Mouse (Mus musculus) embryonic fibroblast, embryonic 13.5 days (primary cell): ENCODE data around the gene Osbpl7. TPM values are rescaled to one million over a fixed set of nuclear protein-coding genes. Genes with fewer than 3 reads are reported as not detected.

ENCODE experiments used
- H3K27ac ChIP-seq: 2 replicates; pipeline ENCODE4 v1.5.1; 2012; ENCODE audit warnings: low read length, control low read depth, inconsistent platforms; ENCODE audit not compliant: insufficient read depth
- H3K4me1 ChIP-seq: 2 replicates; pipeline ENCODE4 v1.6.1; 2011; ENCODE audit warnings: low read length; ENCODE audit not compliant: control insufficient read depth, insufficient read depth
- H3K4me3 ChIP-seq: 2 replicates; pipeline ENCODE4 v1.5.1; 2011; ENCODE audit warnings: mild to moderate bottlenecking, control low read depth, low read length; ENCODE audit not compliant: insufficient read depth
- CTCF ChIP-seq: IDR thresholded peaks from 2 replicates; pipeline ENCODE4 v1.5.1; 2011; ENCODE audit warnings: mild to moderate bottlenecking, control low read depth, low read length, moderate library complexity, borderline replicate concordance; ENCODE audit not compliant: insufficient read depth
- POLR2A ChIP-seq: IDR thresholded peaks from 2 replicates; pipeline ENCODE4 v1.6.1; 2011; ENCODE audit warnings: low read depth, mild to moderate bottlenecking, control low read depth, low read length, moderate library complexity
- polyA plus RNA-seq: library from polyadenylated mRNA; stranded (reverse); fragments of >200 nt; gene quantifications from 2 replicates; pipeline ENCODE4 v1.2.4, GENCODE M21; 2011; ENCODE audit warnings: low read depth; ENCODE audit not compliant: missing spikeins, insufficient read length

Gene Osbpl7
- polyA plus RNA-seq, 1 experiment: 7.3 TPM

DNA sequence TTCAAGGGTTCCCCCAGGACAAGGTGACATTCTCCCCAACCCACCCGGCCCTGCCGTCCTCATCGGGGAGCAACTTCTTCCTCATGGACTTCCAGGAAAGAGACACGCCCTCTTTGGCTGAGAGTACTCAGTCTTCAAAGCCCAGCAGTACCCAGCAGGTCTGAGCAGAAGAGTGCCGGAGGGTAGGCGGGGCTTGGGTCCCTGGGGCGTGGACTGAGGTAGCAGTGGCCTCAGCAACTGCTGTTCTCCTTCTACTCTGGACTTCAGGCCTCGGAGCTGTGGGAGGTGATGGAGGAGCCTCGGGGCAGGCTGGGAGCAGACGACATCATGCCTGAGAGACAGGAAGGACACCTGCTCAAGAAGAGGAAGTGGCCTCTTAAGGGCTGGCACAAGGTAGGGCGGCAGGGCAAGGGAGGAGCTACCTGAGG, 1.8 kb downstream of the Osbpl7 start:
- Histone ChIP-seq H3K4me3 (peak overlapping the region; percentile 11), H3K27ac (no peak overlapping the region), H3K4me1 (peaks cover 6% of the 10 kb centered on the region)
- no peak for TF ChIP-seq POLR2A
- no peak for TF ChIP-seq CTCF

DNA sequence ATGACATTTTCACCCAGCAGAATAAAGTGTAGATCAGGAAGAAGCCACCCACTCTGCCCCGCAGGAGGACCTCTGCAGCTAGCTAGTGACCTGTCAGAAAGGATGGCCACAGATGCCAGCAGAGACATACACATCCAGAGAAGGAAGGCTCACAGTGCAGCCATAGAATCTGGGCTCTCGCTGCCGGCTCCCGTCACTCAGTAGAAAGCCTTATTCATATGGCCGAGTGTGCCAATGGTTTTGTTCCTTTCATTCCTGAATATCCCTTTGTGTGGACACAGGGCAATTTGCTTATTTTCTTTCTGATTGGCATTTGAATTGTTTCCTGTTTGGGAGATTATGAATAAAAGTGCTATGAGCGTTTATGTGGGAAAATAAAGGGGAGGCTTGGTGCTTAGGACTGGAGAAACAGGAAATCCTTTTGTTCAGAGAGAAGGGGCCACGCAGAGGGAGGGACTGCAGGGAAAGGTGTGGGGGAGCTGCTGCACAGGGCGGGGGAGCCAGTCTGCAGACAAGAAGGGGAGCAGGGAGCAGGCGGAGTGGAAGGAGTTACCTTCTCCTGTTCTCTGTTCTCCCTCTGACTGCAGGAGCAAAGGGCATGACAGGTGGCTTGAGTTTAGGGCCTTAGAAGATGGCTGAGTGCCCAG, 13.0 kb downstream of the Osbpl7 start:
- H3K27ac ChIP-seq: no peak overlapping the region
- TF ChIP-seq CTCF: no peak
- TF ChIP-seq POLR2A: no peak
- H3K4me1 ChIP-seq: no peaks in the 10 kb centered on the region
- H3K4me3 ChIP-seq: no peak overlapping the region

DNA sequence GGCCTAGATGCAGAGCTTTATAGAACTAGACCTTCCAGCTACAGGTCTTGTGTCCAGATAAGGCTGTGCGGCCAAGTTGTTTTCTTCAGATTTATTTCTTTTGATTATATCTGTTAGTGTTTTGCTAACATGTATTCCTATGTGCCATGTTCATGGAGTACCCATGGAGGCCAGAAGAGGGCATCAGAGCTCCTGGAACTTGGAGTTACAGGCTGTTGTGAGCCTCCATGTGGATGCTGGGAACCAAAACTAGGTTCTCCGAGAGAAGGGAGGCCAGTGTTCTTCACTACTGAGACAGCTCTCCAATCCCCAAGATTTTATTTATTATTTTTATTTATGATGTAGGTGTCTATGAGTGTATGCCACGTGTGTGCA, 13.5 kb downstream of the Osbpl7 start:
- TF ChIP-seq CTCF (no peak), POLR2A (no peak)
- Histone ChIP-seq H3K4me1 (no peaks in the 10 kb centered on the region), H3K27ac (no peak overlapping the region), H3K4me3 (no peak overlapping the region)

DNA sequence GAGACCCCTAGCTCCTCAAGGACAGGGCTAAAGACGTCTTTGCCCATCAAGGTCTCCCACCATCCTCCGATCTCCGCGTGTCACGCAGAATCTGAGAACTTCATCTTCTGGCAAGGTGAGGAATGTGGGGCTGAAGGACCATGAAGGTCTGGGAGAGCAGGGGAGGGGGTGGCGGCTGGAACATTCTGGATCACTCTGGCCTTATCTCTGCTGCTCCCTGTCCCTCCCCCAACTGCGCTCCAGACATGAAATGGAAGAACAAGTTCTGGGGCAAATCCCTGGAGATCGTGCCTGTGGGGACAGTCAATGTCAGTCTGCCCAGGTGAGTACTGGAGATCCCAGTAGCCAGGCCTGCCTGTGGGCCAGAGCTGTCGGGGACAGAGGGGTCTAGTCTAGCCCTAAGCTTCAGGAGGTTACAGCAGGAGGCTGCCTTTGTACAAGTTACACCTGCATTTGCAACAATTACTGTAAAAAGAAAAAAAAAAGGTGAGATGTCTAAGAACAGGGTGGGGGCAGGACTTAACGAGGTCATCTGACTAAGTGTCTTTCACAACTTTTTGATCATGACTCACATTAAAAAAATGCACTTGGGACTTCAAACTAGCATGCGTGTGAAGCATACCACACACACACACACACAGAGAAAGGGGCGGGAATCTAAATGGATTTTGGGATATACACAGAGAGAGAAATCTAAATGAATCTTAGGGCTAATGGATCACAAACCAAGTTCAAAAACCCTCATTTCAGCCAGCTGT, 15.3 kb downstream of the Osbpl7 start:
- Histone ChIP-seq H3K4me1 (no peaks in the 10 kb centered on the region), H3K27ac (no peak overlapping the region), H3K4me3 (no peak overlapping the region)
- TF ChIP-seq CTCF (no peak), POLR2A (no peak)

DNA sequence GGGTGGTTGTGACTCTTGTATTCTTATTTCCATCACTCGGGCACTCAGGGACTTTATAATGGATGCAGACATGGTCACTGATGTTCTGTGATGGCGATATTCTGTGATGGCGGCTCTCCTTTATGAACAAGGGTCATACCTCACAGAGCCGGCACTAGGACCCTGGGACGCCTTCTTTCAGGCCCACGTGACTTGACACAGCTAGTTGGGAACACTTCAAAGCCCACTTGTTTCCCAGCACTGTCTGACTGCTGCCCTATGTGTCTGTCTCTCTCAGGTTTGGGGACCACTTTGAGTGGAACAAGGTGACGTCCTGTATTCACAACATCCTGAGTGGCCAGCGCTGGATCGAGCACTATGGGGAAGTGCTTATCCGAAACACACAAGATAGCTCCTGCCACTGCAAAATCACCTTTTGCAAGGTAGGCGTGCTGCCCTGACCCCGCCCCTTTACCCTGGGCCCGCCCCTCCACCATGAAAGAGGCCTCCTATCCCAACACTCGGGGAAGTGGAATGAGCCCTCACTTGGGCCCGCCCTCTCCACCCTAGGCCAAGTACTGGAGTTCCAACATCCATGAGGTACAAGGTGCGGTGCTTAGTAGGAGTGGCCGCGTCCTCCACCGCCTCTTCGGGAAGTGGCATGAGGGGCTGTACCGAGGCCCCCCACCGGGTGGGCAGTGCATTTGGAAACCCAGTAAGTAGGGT, 16.4 kb downstream of the Osbpl7 start:
- Histone ChIP-seq H3K27ac (no peak overlapping the region), H3K4me3 (no peak overlapping the region), H3K4me1 (no peaks in the 10 kb centered on the region)
- no peak for TF ChIP-seq CTCF
- TF ChIP-seq POLR2A: no peak

DNA sequence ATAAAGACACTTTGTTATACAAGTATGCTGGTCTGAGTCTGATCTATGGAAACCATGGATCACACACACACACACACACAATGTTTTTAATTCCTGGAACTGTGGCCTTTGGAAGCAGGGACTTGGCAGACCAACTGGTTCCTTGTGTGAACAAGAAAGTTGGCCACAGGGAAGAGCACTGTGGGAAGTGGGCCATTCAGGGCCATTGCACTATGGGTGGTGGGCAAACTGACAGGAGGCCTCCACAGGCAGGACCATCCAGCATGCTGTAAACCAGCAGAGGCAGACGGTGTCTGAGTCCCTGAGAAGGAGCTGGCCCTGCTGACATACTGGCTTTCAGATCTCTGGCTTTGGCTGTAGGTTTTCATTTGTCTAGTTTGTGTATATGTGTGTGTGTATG, 18.9 kb downstream of the Osbpl7 start:
- Histone ChIP-seq H3K4me1 (no peaks in the 10 kb centered on the region), H3K4me3 (no peak overlapping the region), H3K27ac (no peak overlapping the region)
- no peak for TF ChIP-seq POLR2A
- TF ChIP-seq CTCF: no peak

DNA sequence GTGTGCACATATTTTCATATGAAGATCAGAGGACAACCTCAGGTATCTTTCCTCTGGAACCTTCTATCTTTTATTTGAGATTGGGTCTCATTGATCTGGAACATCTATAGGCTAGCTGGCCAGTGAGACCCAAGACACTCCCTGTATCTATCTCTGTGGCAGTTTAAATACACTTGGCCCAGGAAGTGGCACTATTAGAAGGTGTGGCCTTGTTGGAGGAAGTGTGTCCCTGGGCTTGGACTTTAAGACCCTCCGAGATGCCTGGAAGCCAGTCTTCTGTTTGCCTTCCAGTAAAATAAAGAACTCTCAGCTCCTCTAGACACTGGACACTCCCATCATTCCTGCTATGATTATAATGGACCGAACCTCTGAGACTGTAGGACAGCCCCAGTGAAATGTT, 19.3 kb downstream of the Osbpl7 start:
- H3K27ac ChIP-seq: no peak overlapping the region
- H3K4me3 ChIP-seq: no peak overlapping the region
- no peak for TF ChIP-seq POLR2A
- no peak for TF ChIP-seq CTCF

DNA sequence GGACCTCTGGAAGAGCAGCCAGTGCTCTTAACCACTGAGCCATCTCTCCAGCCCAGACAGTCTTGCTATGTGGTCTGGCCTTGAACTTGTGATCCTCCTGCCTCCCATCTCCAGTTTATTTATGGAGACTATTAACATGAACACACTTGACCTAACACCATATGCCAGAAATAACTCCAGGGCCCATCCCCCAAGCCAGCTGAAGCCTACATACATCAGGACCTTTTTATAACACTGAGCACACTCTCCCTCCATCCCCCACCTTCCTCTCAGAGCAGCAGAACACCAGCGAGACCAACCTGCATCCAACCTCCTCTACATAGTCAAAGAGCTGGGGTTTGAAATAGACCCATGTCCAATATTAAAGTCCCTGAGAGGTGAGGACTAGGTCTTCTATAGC, 20.7 kb downstream of the Osbpl7 start:
- no peak for TF ChIP-seq CTCF
- TF ChIP-seq POLR2A: no peak
- Histone ChIP-seq H3K27ac (no peak overlapping the region), H3K4me3 (no peak overlapping the region), H3K4me1 (no peaks in the 10 kb centered on the region)

More for the DNA sequence above, 19.3 kb downstream of the Osbpl7 start:
- no peaks in the 10 kb centered on the region for H3K4me1 ChIP-seq

DNA sequence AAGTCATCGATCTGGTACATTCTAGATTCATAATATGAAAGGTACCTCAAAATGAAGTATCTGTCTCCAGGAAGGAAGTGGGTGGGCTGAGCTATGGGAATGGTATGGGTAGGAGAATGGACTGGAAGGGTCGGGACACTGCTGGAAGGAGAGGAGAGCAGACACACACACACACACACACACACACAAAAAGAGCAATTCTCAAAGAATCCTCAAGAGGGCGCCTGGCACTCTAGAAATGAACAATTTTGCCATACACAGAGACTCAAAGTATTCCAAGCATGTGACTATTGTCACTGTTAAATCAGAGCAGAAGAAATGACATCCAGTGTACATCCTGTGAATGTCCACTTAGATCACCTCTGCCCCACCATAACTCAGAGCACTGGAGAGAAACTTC, 22.1 kb downstream of the Osbpl7 start:
- Histone ChIP-seq H3K27ac (no peak overlapping the region), H3K4me1 (no peaks in the 10 kb centered on the region), H3K4me3 (no peak overlapping the region)
- TF ChIP-seq CTCF (peak; percentile 30; the same call in 1 of the 2 replicates), POLR2A (no peak)

DNA sequence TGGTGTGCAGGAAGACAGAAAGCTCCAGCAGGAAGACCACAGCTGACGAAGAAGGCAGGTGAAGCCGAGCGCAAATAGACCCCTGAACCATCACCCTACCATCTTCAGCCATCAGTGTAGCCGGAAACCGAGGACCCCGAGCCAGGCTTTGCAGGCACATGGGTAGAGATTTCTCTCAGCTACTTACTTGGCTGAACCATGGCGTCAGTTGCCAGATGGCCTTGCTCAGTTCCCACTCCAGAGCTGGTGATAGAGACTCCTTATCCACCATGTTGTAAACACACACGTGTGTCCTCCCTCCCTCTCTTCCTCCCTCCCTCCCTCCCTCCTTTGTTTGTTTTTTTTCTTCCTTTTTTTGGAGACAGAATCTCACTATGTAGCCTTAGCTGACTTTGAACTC, 23.8 kb downstream of the Osbpl7 start:
- TF ChIP-seq CTCF (no peak), POLR2A (no peak)
- Histone ChIP-seq H3K4me1 (no peaks in the 10 kb centered on the region), H3K4me3 (no peak overlapping the region), H3K27ac (no peak overlapping the region)

DNA sequence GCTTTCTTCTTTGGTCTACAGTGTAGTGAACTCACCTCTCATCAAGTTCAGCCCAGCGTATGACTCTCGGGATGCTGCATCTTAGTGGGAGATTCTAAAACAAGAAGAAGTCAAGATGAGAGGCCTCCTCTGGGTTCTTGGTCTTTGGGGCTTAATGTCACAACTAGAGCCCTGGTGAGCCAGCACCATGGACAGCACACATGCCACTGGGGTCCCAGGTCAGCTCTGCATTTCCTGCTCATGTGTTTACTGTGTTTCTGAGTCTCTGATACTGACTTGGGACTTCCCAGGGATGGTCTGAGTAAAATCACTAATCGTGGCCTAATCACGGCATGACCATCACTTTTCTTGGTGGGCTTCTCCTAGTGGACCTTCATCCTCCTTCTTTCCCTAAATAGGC, 28.3 kb downstream of the Osbpl7 start:
- H3K4me3 ChIP-seq: no peak overlapping the region
- H3K4me1 ChIP-seq: 0 out of 2 replicates have a peak, but pooled peaks cover 6% of the 10 kb centered on the region
- H3K27ac ChIP-seq: no peak overlapping the region
- no peak for TF ChIP-seq CTCF
- no peak for TF ChIP-seq POLR2A
